Mouse (Mus musculus): ENCODE measurements at regions not wholly inside any gene's neighbourhood (a gene's known extent, or its start where the extent isn't known, plus 50 kb on each side); places are given as distances from the start of the nearest gene placed in this dataset.

DNA sequence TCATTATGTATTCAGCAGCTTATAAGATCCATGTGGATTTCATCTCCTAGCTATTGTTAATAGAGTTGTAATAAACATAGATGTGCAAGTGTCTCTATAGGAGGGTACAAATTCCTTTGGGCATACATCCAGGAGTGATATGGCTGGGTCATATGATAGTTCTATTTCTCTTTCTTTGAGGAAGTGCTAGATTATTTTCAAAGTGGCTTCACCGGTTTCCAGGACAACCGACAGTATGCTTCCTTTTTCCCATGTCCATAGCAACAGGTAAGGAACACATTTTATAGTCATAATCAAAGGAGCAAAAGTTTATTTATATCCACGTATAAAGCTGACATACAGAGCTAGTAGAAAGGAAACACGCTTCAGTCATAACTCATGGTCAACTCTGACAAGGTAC, 710.2 kb upstream of the Tenm4 start:
- no peak for DNase-seq (ENCODE audit: inconsistent age in 2 of 2, low spot score in 1 of 2)

DNA sequence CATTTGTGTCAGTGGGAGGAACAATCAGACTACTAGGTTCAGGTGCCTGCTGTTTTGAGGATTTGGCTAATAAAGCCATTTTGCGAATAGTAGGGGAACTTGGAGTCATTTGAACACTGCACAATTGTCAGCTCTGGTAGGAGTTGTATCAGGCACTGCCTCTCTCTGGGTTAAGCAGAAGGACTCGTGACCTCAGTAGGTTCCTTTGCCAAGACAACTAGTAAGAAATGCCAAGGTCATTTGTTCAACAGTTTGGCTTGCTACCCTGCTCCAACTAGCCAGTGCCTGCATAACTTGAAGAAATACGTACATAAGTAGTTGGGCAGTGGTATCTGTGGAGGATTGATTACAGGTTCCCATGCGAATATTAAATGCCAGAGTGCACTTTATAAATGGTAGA, 705.5 kb upstream of the Tenm4 start:
- peak; percentile 36 to 82 for DNase-seq (ENCODE audit: inconsistent age in 2 of 2, low spot score in 1 of 2)

DNA sequence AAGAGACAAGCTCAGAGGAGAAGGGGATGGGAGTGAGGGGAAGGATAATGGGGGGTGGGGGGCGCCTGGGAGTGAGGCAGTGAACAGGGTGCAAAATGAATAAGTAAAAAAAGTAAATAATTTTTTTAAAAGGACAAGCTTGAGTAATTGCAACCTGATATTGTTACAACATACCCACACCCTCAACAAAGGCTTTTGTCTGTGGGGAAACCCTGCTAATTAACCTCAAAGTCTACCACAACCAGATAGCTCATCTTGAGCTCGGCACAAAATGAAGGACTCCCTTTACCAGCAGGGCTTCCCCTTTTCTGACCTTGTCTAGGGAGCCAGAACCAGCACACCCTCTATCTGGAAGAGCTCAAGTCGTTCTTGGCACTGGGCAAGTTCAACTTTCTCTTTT, 704.0 kb upstream of the Tenm4 start:
- DNase-seq (ENCODE audit: inconsistent age in 2 of 2, low spot score in 1 of 2): no peak

DNA sequence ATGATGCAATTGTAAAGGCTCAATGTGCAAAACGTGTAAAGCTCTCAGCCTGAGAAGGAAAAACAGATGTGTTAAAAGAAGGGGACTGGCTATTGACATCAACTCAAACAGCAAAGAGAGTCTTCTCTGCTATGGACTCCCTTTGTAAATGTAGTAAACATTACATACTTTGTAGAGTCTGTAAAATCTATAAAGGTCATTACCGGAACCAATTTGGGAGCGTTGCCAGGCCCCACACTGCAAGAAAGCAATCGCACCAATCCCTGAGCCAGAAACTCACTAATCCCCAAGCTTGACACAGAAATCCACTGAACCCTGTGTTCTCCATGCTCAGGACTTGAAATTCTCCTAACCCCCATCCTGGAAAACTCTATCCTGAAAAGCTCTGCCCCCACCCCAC, 697.2 kb upstream of the Tenm4 start:
- DNase-seq (ENCODE audit: inconsistent age in 2 of 2, low spot score in 1 of 2): no peak

DNA sequence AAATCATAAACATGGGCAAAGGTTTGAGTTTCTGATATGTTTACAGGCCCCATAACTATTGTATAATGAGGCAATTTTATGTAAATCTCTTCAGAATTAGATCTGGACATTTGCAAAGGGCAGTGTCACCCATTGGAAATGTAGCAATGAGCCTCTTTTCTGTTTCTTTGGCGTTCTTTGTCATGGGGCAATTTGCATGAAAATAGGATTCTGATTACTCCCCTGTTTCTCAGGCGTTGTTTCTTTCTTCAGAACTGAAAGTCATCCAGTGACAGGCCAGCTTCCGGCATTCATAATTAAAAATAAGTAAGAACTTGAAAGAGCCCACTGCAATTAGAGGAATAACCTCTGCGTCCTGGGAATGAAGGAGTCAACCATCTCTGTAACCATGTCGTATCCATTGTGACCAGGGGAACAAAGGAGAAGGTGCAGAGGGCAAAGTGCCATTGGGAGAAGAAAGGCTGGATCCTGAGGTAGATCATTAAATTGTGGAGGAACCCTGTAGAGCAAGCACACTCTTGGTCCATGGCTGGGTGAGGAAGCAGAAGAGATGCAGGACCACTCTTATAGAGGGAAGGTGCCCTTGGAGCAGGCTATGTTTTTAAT, 690.8 kb upstream of the Tenm4 start:
- DNase-seq (ENCODE audit: inconsistent age in 2 of 2, low spot score in 1 of 2): no peak

DNA sequence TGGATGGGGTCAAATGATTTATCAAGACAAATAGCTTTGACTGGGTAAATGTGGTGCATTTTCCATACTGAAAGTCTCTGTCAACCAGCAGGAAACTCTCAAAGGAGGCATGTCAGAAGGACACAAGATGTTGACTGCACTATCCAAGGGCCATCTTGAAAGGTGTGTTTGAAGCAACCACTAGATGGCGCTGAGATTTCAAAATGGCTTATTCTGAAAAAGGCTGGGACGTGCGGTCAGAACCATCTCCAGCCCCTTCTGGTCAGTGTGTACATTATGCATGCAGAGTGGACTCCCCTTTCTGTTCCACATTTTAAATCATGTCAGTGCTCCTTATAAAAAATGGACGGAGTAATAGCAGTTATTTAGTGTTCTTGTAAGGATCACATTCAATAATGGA, 681.4 kb upstream of the Tenm4 start:
- DNase-seq (ENCODE audit: inconsistent age in 2 of 2, low spot score in 1 of 2): peak; percentile 15 to 79

DNA sequence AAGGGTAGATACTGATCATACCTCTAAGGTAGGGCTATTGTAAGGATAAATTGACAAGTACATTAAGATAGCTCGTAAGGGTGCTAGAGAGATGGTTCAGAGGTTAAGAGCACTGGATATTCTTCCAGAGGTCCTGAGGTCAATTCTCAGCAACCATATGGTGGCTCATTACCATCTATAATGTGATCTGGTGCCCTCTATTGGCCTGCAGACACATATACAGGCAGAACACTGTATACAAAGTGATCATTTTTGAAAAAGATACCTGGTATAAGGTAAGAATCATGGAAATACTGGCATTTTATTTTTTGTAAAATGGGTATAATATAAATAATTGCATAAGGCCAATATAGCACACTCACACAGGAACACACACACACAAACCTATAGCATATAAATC, 676.3 kb upstream of the Tenm4 start:
- no peak for DNase-seq (ENCODE audit: inconsistent age in 2 of 2, low spot score in 1 of 2)

DNA sequence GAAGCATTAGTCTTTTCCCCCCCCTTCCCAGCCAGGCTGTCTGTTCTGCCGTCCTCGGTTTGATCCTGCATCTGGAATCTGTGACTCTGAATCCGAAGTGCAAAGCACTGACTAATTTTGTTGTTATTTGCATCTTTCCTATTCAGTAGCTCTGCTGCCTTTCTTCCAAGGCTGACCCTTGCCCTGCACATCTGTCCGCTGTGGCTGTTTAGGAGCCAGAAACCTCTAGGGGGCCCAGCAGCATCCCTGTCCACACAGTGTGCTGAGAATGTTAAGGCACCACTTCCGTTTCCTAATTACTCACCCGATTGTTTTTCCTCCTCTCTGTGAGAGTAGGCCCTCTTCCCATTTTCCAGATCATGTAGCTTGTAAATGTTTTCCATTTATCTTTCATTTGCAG, 668.1 kb upstream of the Tenm4 start:
- no peak for DNase-seq (ENCODE audit: inconsistent age in 2 of 2, low spot score in 1 of 2)

DNA sequence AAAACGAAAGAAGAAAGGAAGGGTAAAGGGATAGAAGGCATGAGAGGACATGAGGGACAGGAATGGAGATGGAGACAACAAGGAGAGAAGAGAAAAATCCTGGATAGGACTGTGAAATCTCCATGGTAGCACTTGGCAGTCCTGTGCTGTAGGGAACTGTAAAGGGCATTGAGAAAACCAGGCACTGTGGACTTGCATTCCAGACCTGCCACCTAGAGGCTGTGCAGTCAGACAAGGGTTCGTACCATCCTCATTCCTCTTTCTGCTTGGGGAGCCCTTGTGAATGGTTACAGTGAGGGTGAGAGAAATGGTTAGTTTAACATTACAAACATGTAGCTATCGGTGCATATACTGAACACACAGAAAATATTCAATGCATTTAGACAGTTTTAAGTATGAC, 623.8 kb upstream of the Tenm4 start:
- no peak for DNase-seq (ENCODE audit: inconsistent age in 2 of 2, low spot score in 1 of 2)

DNA sequence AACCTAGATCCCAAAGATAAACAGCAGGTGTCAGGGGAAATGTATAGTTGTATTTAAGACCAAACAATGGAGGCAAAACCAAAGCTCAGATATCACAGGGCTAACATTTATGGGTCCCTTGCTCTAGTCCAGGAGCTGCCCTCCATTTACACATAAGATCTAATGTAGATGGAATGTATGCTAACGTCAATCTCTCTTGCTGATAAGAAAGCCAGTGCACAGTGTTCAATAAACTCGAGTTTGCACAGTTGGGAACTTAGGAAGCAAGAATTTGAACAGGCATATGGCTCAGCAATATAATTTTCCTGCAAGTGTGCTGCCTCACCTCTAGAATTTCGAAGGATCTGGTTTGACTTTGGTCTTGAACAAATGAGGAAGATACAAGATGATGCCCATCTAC, 620.9 kb upstream of the Tenm4 start:
- DNase-seq (ENCODE audit: inconsistent age in 2 of 2, low spot score in 1 of 2): no peak

DNA sequence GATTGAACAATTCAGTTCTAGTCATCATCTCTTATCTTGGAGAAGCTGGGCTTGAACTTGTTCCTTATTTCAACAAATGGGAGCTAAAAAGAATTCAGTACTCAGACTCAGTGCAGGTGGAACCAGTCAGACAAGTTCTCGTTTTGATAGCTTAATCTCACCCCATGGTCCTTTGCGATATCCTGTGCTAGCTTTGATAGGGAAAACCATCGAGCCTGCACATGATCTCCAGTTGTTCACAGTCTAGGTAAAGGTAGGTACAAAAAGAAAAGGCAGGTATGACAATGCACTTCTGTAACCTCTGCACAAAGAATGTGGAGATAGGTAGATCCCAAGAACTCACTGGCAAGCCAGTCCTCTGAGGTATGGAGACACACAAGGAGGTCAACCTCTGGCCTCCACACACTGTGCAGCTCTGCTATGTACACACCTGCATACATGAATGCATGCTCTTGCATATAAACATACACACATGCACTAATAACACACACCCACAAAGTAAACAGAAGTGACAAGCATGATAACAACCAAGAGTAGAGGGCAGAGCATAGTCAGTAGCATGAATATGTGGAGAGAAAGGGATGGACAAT, 619.2 kb upstream of the Tenm4 start:
- no peak for DNase-seq (ENCODE audit: inconsistent age in 2 of 2, low spot score in 1 of 2)

DNA sequence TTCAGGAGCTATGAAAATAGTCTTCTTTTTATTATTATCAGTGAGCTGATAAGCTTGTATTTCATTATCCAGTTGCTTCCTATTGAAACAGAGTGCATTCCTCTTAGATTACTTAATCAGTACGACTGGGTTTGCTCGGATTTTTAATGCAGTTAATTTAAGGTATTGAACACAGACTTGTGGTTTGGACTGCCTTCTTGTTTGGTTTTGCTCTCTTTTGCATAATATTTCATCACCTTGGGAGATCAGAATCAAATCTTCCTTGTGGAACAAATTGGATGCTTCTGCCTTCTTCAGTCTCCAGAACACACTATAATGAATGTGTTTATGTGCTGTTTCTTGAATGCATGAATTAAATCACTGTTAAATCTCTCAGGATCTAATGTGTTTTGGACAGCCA, 612.5 kb upstream of the Tenm4 start:
- no peak for DNase-seq (ENCODE audit: inconsistent age in 2 of 2, low spot score in 1 of 2)

DNA sequence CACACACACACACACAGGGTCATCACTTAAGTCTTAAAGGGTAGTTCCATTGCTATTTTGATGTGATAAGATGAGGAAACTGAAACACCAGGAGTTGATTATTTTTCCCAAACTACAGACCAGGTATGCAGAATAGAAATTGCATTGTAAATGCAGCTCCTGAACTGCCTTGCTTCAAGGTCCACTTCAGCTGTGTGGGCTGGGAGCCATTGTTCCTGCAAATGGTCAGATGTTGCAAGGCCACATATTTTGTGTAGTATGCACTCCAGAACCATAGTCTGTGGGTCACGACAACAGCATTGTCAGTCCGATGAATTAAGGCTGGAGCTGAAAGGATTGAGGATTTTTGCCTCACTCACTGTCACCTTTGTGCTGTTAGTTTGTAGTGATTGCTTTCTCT, 592.4 kb upstream of the Tenm4 start:
- no peak for DNase-seq (ENCODE audit: inconsistent age in 2 of 2, low spot score in 1 of 2)

DNA sequence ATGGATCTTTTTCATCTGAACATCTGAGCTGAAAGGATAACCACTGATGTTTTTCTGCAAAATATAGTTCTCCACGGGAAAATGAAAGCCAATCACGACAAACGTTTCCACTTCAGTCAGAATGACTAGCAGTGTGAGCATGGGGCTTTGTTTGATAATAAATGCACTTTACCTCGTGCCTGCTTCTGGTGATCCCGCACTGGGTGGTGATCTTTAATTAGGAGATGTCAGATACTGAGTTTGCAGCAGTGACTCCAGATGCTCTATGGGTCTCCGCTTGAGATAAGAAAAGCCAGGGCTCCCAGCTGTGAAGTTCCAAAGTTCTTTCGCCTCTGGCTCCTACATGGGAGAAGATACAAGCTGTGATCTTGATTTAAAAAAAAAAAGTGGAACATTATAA, 589.7 kb upstream of the Tenm4 start:
- DNase-seq (ENCODE audit: inconsistent age in 2 of 2, low spot score in 1 of 2): no peak

DNA sequence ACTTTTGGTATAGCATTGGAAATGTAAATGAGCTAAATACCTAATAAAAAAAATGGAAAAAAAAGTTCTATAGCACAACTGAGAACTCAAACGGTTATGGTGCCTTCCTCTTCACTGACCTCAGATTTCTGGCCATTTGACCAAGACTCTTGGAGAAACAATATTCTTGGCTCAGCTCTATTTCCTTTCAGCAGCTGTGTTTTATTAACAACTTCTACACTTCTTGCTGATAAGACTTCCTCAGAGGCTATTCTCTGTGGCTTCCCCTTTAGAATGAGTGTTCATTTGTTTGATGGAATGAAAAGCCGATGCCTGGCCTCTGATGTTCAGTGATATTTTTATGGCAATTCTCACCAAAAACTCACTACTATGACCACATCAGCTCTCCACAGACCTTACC, 572.7 kb upstream of the Tenm4 start:
- DNase-seq (ENCODE audit: inconsistent age in 2 of 2, low spot score in 1 of 2): no peak

DNA sequence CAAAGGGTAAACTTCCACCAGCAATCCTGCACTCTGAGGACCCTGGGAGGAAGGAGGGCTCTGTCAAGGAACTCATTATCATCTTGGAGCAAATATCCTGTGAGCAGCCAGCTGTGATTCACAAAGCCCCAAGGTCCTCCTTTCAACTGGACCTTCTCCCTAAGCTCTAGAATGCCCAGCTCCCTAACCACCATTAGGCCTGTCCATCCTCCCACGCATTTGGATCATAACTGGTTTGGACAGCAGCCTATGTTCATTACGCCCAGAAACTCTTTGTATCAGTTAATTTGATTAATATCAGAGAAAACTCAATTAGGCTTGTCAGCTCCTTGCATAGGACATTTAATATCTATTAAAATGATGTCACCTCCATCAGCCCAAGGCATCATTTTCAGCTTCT, 557.3 kb upstream of the Tenm4 start:
- no peak for DNase-seq (ENCODE audit: inconsistent age in 2 of 2, low spot score in 1 of 2)

DNA sequence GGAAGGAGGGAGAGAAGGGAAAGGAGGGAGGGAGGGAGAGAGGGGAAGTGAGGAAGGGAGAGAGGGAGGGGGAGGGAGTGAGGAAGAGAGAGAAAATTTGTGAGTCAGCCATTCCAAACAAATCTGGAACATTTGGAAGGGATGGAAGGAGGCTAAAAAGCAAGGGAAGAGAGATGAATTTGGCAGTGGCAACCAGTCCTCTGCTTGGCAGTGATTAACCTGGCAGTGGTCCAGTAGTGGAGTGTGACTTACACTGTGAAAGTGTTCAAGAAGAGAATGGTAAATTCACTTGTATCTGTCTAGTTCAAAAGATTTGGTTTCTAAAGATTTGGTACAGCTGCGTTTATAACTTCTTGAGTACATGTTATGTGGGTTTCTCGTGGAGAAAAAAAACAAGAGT, 553.7 kb upstream of the Tenm4 start:
- peak in 1 of 2 experiments; percentile 45 for DNase-seq (ENCODE audit: inconsistent age in 2 of 2, low spot score in 1 of 2)

DNA sequence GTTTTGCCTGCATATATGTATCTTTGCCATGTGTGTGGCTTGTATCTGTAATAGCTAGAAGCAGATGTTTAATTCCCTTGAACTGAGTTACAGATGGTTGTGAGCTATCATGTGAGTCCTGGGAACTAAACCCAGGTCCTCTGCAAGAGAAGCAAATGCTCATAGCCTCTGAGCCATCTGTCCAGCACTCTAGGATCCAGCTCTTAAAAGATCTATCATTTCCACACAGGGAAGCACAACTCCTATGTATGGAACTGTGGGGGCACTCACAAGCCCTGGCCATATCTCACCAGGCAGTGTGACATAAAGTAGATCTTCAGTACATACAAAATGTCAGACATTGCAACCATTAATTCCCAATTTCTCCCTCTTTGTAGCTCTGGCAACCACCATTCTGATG, 552.9 kb upstream of the Tenm4 start:
- DNase-seq (ENCODE audit: inconsistent age in 2 of 2, low spot score in 1 of 2): no peak

DNA sequence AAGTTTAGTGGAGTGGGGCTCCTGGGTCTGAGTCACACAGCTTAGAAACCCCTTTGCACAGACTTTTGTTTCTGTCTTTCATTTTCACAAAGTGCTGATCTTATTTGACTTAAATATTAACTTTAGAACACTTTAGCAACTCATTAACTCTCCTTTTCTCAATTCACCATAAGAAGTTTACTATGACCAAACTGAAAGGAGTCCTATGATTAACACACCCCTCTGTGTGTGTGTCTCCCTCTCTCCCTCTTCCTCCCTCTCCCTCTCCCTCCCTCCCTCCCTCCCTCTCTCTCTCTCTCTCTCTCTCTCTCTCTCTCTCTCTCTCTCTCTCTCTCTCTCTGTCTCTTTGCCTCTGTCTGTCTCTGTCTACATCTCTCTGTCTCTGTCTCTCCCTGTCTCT, 551.0 kb upstream of the Tenm4 start:
- DNase-seq (ENCODE audit: inconsistent age in 2 of 2, low spot score in 1 of 2): no peak

DNA sequence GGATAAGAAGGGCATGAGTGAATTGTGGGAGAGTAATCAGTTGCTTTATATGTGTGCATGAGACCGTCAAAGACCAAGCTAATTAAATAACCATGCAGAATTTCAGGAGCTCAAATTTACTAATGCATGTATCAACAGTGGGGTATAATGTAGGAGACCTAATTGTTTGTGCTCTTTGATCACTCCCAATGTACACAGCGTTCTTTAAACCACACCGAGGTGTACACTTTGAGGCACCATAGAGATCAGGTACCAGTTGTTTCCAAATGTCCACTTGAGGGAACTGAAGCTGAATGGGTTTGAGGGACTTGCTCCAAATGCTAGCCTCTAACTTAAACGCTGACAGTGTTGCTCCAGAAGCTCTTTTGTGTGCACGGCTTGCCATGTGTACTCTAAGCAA, 530.4 kb upstream of the Tenm4 start:
- no peak for DNase-seq (ENCODE audit: inconsistent age in 2 of 2, low spot score in 1 of 2)

DNA sequence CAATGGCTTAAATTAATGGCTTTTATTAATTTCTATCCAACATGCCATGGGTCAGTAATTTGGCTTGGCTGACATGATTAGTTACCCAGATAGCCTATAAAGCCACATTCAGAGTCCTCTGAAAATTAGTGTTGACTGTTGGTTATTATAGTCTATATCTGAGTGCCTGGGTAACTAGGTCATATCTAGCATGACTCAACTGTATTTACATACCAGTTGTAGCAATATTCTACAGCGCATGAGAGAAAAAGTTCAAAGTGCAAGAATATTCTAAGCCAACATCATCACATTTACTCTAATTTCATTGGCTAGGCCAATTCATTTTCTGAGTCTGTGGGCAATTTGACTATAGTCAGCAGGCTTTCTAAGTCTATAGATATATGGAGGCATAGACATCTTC, 496.7 kb upstream of the Tenm4 start:
- no peak for DNase-seq (ENCODE audit: inconsistent age in 2 of 2, low spot score in 1 of 2)

DNA sequence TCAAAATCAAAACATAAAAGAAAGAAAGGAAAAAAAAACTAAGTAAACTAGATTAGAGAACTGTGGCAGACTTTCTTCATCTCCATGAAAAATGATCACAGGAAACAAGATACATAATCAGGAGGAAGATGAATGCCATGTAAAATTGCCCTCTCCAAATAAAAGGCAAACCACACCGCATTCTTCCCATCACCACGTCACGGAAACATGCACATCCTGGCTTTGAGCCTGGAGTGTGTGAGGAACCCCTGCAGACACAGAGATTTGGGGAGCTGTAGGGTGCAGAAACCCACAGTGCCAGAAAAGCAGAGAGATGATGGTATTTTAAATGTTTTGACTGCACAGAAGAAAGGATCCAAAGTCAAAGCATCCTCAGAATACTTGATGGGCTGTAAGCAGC, 488.5 kb upstream of the Tenm4 start:
- DNase-seq (ENCODE audit: inconsistent age in 2 of 2, low spot score in 1 of 2): no peak

DNA sequence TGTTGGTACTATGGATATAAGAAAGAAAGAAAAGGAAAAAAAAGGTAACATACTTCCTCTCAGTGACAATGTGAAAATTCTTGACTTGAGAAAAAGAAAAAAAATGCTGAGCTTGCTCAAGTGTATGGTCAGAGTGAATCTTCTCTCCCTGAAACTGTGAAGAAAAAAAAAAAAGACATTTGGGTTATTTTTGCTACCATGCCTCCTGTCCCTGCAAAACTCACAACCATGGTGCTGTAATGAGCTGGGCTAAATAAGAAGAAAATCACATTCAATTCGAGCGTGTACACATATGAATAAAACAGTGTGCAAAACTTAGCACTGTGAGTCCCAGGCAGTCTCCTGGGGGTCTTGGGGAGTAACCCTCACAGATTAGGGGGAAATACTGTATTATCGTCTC, 483.3 kb upstream of the Tenm4 start:
- DNase-seq (ENCODE audit: inconsistent age in 2 of 2, low spot score in 1 of 2): no peak
